Mouse (Mus musculus) midbrain, embryonic 11.5 days (tissue): Measurements from ENCODE around the gene Hectd1. TPM values are rescaled to one million over a fixed set of nuclear protein-coding genes. Genes with fewer than 3 reads are reported as not detected.

Source experiments
- ATAC-seq: fragments of 200-750 bp; cut with Nextera tagmentation; 2 replicates; pipeline ENCODE4 v1.8.0; 2017; ENCODE audit warnings: moderate TSS enrichment, moderate library complexity; ENCODE audit not compliant: low FRiP score
- DNase-seq: peaks from one replicate; pipeline ENCODE4 v3.0.0; 2015; ENCODE audit warnings: low spot score; ENCODE audit errors: missing footprints
- H3K27ac ChIP-seq: fragments of 300-500 bp; sonication (generic); 2 replicates; pipeline ENCODE4 v1.5.1; 2014; ENCODE audit warnings: low read depth, low read length
- H3K27me3 ChIP-seq: fragments of 300-500 bp; sonication (generic); 2 replicates; pipeline ENCODE4 v1.6.1; 2014; ENCODE audit warnings: mild to moderate bottlenecking, low read length, moderate library complexity, mixed read lengths; ENCODE audit not compliant: control insufficient read depth, insufficient read depth
- H3K36me3 ChIP-seq: fragments of 300-500 bp; sonication (generic); 2 replicates; pipeline ENCODE4 v1.6.1; 2014; ENCODE audit warnings: mild to moderate bottlenecking, low read length, moderate library complexity, mixed read lengths; ENCODE audit not compliant: control insufficient read depth, insufficient read depth
- H3K4me1 ChIP-seq: fragments of 300-500 bp; sonication (generic); 2 replicates; pipeline ENCODE4 v1.6.1; 2014; ENCODE audit warnings: low read length; ENCODE audit not compliant: control insufficient read depth, insufficient read depth
- H3K4me2 ChIP-seq: fragments of 300-500 bp; sonication (generic); 2 replicates; pipeline ENCODE4 v1.6.1; 2014; ENCODE audit warnings: mild to moderate bottlenecking, moderate library complexity
- H3K4me3 ChIP-seq: fragments of 300-500 bp; sonication (generic); 2 replicates; pipeline ENCODE4 v1.5.1; 2014; ENCODE audit warnings: low read depth, low read length
- H3K9ac ChIP-seq: fragments of 300-500 bp; sonication (generic); 2 replicates; pipeline ENCODE4 v1.6.1; 2014; ENCODE audit warnings: low read length
- H3K9me3 ChIP-seq: fragments of 300-500 bp; sonication (generic); 2 replicates; pipeline ENCODE4 v1.6.1; 2016; ENCODE audit warnings: low read length; ENCODE audit not compliant: control insufficient read depth
- WGBS: fragments of 180-500 bp; shearing (Covaris S2); extraction: QIAGEN DNeasy Blood & Tissue Kit; methylation state at CpG from one replicate; pipeline ENCODE4 v1.1.7; 2014; 5-methylcytosine and 5-hydroxymethylcytosine counted together
- polyA plus RNA-seq: library from polyadenylated mRNA; unstranded; fragments of >200 nt; fragmentation: Nextera tagmentation; extraction: Ambion mirVana; gene quantifications from 2 replicates; pipeline ENCODE4 v1.2.1, GENCODE M21; 2014

Gene Hectd1
- polyA plus RNA-seq, 1 experiment from 2014 or later: 30.3 TPM

DNA sequence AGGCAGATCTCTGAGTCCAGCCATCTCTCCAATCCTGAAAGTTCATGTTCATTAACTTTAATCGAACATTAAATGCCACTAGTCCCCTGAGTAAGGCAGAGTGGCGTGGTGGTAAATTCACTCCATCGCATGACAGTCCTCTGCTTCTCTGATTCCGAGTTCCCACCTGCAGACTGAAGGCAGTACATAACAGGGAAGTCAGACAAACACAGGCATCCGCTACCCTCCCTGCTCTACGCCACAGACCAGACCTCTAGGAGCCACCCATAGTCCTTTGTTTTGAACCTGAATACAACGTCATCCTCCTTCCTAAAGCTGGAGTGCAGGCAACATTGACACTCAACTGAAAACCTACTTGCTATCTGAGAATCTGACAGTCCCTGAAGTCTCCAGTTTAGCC is 124.8 kb downstream of the Hectd1 start:
- no peaks in the 10 kb centered on the region for H3K36me3 ChIP-seq
- no peak overlapping the region for H3K4me3 ChIP-seq
- no peaks in the 10 kb centered on the region; the same call in 1 of the 2 replicates for H3K9me3 ChIP-seq
- no peak overlapping the region for H3K27ac ChIP-seq
- H3K27me3 ChIP-seq: no peaks in the 10 kb centered on the region
- ATAC-seq (no peak), DNase-seq (no peak)
- 75% methylated on average over 7 of the region's 7 CpGs for WGBS
- H3K4me2 ChIP-seq: no peak overlapping the region
- H3K4me1 ChIP-seq: peaks cover 5% of the 10 kb centered on the region; the same call in 1 of the 2 replicates
- H3K9ac ChIP-seq: no peak overlapping the region

GRCm38 (mm10) chr12:51703859-51704258 is 125.5 kb downstream of the Hectd1 start:
- 0 out of 2 replicates have a peak, but pooled peaks have one; percentile 57 for ATAC-seq
- WGBS: 24% methylated on average over 1 of the region's 1 CpGs
- H3K9ac ChIP-seq: no peak overlapping the region

GRCm38 (mm10) chr12:51701723-51702122 is 127.6 kb downstream of the Hectd1 start:
- no peak overlapping the region for H3K4me2 ChIP-seq
- no peak overlapping the region for H3K9ac ChIP-seq
- H3K27me3 ChIP-seq: no peaks in the 10 kb centered on the region
- no peak overlapping the region for H3K27ac ChIP-seq
- ATAC-seq (no peak), DNase-seq (no peak)
- peaks cover 3% of the 10 kb centered on the region; the same call in 1 of the 2 replicates for H3K4me1 ChIP-seq
- H3K9me3 ChIP-seq: no peaks in the 10 kb centered on the region; the same call in 1 of the 2 replicates
- no peak overlapping the region for H3K4me3 ChIP-seq
- no peaks in the 10 kb centered on the region for H3K36me3 ChIP-seq

More at GRCm38 (mm10) chr12:51703859-51704258, 125.5 kb downstream of the Hectd1 start:
- Histone ChIP-seq H3K9me3 (no peaks in the 10 kb centered on the region; the same call in 1 of the 2 replicates), H3K27ac (no peak overlapping the region), H3K27me3 (no peaks in the 10 kb centered on the region), H3K4me1 (peaks cover 3% of the 10 kb centered on the region; the same call in 1 of the 2 replicates), H3K36me3 (no peaks in the 10 kb centered on the region), H3K4me2 (no peak overlapping the region), H3K4me3 (no peak overlapping the region)
- DNase-seq: no peak

DNA sequence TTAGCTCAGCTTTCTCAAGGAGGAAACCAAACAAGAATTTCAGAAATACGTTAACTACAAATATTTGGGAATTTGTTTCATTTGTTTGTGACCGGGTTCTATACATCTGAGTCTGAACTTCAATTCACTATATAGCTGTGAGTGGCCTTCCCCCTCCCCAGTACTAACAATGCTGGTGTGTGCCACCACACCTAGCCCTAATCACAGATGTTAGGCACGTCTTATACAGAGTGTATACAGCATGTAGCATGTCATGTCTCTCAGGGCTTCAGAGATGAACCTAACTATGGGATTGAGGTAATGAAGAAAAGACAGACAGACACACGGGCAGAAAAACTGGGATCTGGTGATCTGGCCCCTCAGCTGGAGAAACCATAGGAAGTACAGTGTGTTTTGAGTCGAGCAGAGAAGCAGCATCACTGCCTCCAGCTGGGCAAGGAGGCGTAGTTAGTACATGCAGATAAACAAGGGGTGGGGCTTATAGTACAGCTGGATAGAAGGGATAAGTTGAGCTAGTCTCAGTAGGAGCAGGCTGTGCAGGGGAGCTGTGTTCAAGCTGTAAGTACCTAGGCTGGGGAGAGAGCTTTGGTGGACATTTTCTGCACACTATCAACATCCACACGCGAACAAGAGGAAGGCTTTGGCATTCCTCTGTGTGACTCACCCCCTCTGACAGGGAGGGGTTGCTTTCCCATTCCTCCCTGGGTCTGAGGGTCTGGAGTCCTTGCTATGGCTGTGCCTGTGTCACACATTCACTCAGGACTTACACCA is 129.5 kb downstream of the Hectd1 start:
- whole genome bisulfite sequencing: 61% methylated on average over 8 of the region's 8 CpGs

GRCm38 (mm10) chr12:51696157-51696556 is 133.2 kb downstream of the Hectd1 start:
- no peak for ATAC-seq

More for the DNA sequence above, 129.5 kb downstream of the Hectd1 start:
- no peak overlapping the region for H3K27ac ChIP-seq
- ATAC-seq (peak; percentile 33; the same call in 1 of the 2 replicates), DNase-seq (no peak)
- H3K4me2 ChIP-seq: no peak overlapping the region
- H3K36me3 ChIP-seq: no peaks in the 10 kb centered on the region
- H3K27me3 ChIP-seq: no peaks in the 10 kb centered on the region
- no peak overlapping the region for H3K4me3 ChIP-seq
- no peak overlapping the region for H3K9ac ChIP-seq
- H3K4me1 ChIP-seq: peaks cover 3% of the 10 kb centered on the region; the same call in 1 of the 2 replicates
- no peaks in the 10 kb centered on the region; the same call in 1 of the 2 replicates for H3K9me3 ChIP-seq

DNA sequence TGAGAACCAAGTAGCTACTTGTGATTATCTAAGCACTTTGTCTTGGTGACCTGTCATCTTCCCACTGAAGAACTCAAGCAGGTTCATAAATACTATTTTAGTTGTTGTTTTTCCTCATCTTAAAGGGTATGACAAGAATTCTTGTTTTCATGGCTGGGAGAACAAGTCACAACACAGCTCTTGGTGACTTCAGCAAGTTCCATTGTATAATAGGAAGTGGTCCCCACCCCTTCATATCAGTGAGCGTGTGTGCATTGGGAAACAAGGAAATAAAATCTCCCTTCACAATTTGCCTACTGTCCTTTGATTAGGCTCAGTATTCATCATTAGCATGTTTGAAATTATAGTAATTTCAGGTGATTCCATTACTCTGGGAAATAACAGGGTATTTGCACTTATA is 134.4 kb downstream of the Hectd1 start:
- Histone ChIP-seq H3K9ac (no peak overlapping the region), H3K9me3 (no peaks in the 10 kb centered on the region), H3K27me3 (no peaks in the 10 kb centered on the region), H3K4me3 (no peak overlapping the region), H3K4me1 (peaks cover 3% of the 10 kb centered on the region; the same call in 1 of the 2 replicates), H3K36me3 (no peaks in the 10 kb centered on the region), H3K27ac (no peak overlapping the region), H3K4me2 (no peak overlapping the region)
- DNase-seq (no peak), ATAC-seq (no peak)
- WGBS: 95% methylated on average over 1 of the region's 1 CpGs

More at GRCm38 (mm10) chr12:51696157-51696556, 133.2 kb downstream of the Hectd1 start:
- no peak for DNase-seq
- Histone ChIP-seq H3K27ac (no peak overlapping the region), H3K4me1 (peaks cover 3% of the 10 kb centered on the region; the same call in 1 of the 2 replicates), H3K9ac (no peak overlapping the region), H3K36me3 (no peaks in the 10 kb centered on the region), H3K9me3 (no peaks in the 10 kb centered on the region), H3K27me3 (no peaks in the 10 kb centered on the region), H3K4me3 (no peak overlapping the region), H3K4me2 (no peak overlapping the region)
- WGBS: 90% methylated on average over 2 of the region's 2 CpGs

DNA sequence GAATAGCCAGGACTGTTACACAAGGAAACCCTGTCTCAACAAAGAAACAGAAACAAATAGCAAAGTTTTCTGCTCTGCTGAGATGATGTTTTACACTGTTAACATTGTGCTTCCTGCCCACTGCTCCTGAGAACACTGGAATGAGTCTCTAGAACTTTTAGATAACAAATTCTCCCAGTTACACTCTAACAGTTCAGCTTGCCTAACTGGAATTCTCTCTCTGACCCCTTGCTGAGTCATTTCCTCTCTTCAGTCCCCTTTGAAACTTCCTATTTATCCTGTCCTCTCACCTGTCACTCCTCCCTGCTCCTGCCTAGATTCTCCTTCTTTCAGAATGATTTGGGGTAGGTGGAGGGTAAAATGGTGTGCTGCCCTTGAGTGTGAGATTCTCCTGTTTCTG is 135.2 kb downstream of the Hectd1 start:
- no peaks in the 10 kb centered on the region for H3K27me3 ChIP-seq
- DNase-seq (no peak), ATAC-seq (no peak)
- no peak overlapping the region for H3K27ac ChIP-seq
- no peak overlapping the region for H3K4me3 ChIP-seq
- no peak overlapping the region for H3K4me2 ChIP-seq
- peaks cover 7% of the 10 kb centered on the region for H3K4me1 ChIP-seq
- no peak overlapping the region for H3K9ac ChIP-seq
- H3K9me3 ChIP-seq: no peaks in the 10 kb centered on the region
- H3K36me3 ChIP-seq: no peaks in the 10 kb centered on the region

Other genes starting within 250 kb of the Hectd1 start
- gene Coch, start 236.2 kb downstream of the Hectd1 start, polyA plus RNA-seq: 3.7 and 4.7 TPM in 2 replicates
- 56.9 and 62.0 TPM in 2 replicates for gene Ap4s1, start 138.5 kb downstream of the Hectd1 start, polyA plus RNA-seq
- 55.2 and 56.1 TPM in 2 replicates for gene Strn3, start 137.6 kb downstream of the Hectd1 start, polyA plus RNA-seq
- 9.2 and 9.5 TPM in 2 replicates for gene Heatr5a, start 141.8 kb upstream of the Hectd1 start, polyA plus RNA-seq
- 24.1 and 27.4 TPM in 2 replicates for gene Dtd2, start 177.0 kb upstream of the Hectd1 start, polyA plus RNA-seq
- gene Gpr33, start 198.5 kb upstream of the Hectd1 start, polyA plus RNA-seq: not detected in 2 replicates